Mouse (Mus musculus) MEL (cell line): ENCODE data around the gene Zyg11b.

Source experiments
- CHD2 ChIP-seq: IDR thresholded peaks from 2 replicates; pipeline ENCODE4 v1.6.1; 2011; ENCODE audit warnings: low read length, improper control_type of control experiment
- EP300 ChIP-seq, 2 experiments: IDR thresholded peaks; 2 replicates each; pipeline ENCODE4 v1.6.1; 2011; ENCODE audit warnings: improper control_type of control experiment in 2 of 2, low read length in 2 of 2, low read depth in 1 of 2, mild to moderate bottlenecking in 1 of 2
- ETS1 ChIP-seq: IDR thresholded peaks from 2 replicates; pipeline ENCODE4 v1.6.1; 2012; ENCODE audit warnings: low read depth, mild to moderate bottlenecking, inconsistent platforms, low read length, improper control_type of control experiment, moderate library complexity
- HCFC1 ChIP-seq: IDR thresholded peaks from 2 replicates; pipeline ENCODE4 v1.6.1; 2012; ENCODE audit warnings: low read depth, mild to moderate bottlenecking, inconsistent platforms, low read length, improper control_type of control experiment, moderate library complexity
- MAFK ChIP-seq: IDR thresholded peaks from 2 replicates; pipeline ENCODE4 v1.6.1; 2011; ENCODE audit warnings: low read depth, mild to moderate bottlenecking, low read length, improper control_type of control experiment, borderline replicate concordance
- MAX ChIP-seq: IDR thresholded peaks from 2 replicates; pipeline ENCODE4 v1.6.1; 2011; ENCODE audit warnings: low read length, improper control_type of control experiment
- POLR2A ChIP-seq, 2 experiments: IDR thresholded peaks; 2 replicates each; pipeline ENCODE4 v1.6.1; 2011 to 2012; ENCODE audit warnings: low read length in 2 of 2, mild to moderate bottlenecking in 2 of 2, control low read depth in 1 of 2, improper control_type of control experiment in 1 of 2, low read depth in 1 of 2, moderate library complexity in 1 of 2; ENCODE audit not compliant: control insufficient read depth in 1 of 2, insufficient read depth in 1 of 2, poor library complexity in 1 of 2
- RAD21 ChIP-seq: IDR thresholded peaks from 2 replicates; pipeline ENCODE4 v1.6.1; 2011; ENCODE audit warnings: mild to moderate bottlenecking, low read depth, low read length, improper control_type of control experiment
- SIN3A ChIP-seq: IDR thresholded peaks from 2 replicates; pipeline ENCODE4 v1.6.1; 2012; ENCODE audit warnings: low read length, improper control_type of control experiment, inconsistent platforms
- SMC3 ChIP-seq: IDR thresholded peaks from 2 replicates; pipeline ENCODE4 v1.6.1; 2011; ENCODE audit warnings: low read depth, low read length, improper control_type of control experiment
- ZMIZ1 ChIP-seq: IDR thresholded peaks from 2 replicates; pipeline ENCODE4 v1.6.1; 2012; ENCODE audit warnings: low read depth, mild to moderate bottlenecking, inconsistent platforms, low read length, improper control_type of control experiment, moderate library complexity

DNA sequence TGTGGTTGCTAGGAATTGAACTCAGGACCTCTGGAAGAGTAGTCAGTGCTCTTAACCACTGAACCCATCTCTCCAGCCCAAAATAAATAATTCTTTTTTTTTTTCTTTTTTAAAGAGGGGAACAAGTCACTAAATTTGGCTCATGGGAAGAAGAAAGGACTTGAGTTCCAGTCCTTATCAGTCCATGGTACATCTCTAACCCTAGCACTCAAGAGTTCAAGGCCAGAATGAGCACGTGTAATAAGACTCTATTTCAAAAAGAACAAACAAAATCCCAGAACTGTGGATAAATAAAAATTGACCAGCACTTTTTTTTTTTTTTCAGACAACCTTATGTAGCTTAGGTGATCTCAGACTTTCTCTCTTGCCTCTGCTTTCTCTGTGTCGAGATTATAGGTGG, 35.9 kb upstream of the Zyg11b start:
- TF ChIP-seq ZMIZ1 (no peak), SMC3 (no peak), CHD2 (no peak), MAFK (no peak), EP300 (IDR thresholded peaks at IDR 0.05; ENCODE audit: low read depth in 1 of 2, low read length in 2 of 2) (no peak), ETS1 (no peak), POLR2A (IDR thresholded peaks at IDR 0.05; ENCODE audit: control insufficient read depth in 1 of 2, insufficient read depth in 1 of 2, low read depth in 1 of 2, low read length in 2 of 2, poor library complexity in 1 of 2) (no peak), HCFC1 (no peak), MAX (no peak), SIN3A (no peak), RAD21 (no peak)
